In the genomic region with DNA sequence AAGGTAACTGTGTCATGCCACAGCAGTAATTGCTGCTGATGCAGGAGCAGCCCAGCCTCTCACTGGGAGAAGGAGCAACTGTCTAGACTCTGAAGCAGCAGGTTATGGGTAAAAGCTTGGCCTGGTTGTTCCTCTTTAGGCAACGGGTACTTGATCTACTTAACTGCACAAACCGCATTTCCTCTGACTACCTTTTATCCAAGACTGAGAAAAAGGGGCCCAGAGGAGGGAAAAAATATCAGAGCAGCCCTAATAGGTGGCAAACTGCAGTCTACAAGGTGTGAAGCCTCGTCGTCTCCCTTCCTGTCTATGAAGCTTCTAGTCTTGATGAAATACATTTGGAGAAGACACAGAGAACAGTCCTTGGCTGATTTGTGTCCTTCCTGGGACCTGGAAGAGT, we compare ENCODE assay signal across 7 mouse cellular contexts. TPM values are rescaled to one million over a fixed set of nuclear protein-coding genes. Genes with fewer than 3 reads are reported as not detected.
A peak's percentile ranks its signal among the peaks of the same experiment; 100 is the strongest.
DNase-seq lines count a peak whose midpoint lies in the region; ATAC-seq and TF ChIP-seq lines count a peak whose summit lies in the region.

No protein-coding gene starts in this region.

- H3K4me3 ChIP-seq in spleen, adult 2 months (ENCODE audit: extremely low read depth, insufficient read depth, insufficient read length) = peak overlapping the region; percentile 58
- peak overlapping the region; percentile 77 for H3K4me3 ChIP-seq in forebrain, embryonic 12.5 days (replicated peaks)
- H3K4me3 ChIP-seq in liver, embryonic 12.5 days = peak overlapping the region; percentile 74
- H3K4me3 ChIP-seq in stomach, postnatal 0 days (ENCODE audit: low read depth, low read length) = peak overlapping the region; percentile 70

- peak overlapping the region; percentile 84 for H3K27ac ChIP-seq in spleen, adult 2 months (ENCODE audit: insufficient read depth, low read length)
- H3K27ac ChIP-seq in forebrain, embryonic 12.5 days = peak overlapping the region; percentile 97
- H3K27ac ChIP-seq in liver, embryonic 12.5 days = peak overlapping the region; percentile 86
- H3K27ac ChIP-seq in stomach, postnatal 0 days (replicated peaks) = peak overlapping the region; percentile 96

- no peak for ATAC-seq in forebrain, embryonic 12.5 days (ENCODE audit: low FRiP score)
- ATAC-seq in liver, embryonic 12.5 days = no peak
- ATAC-seq in stomach, postnatal 0 days (ENCODE audit: low FRiP score, low TSS enrichment) = no peak

- peak overlapping the region; percentile 83 for H3K4me2 ChIP-seq in forebrain, embryonic 12.5 days
- H3K4me2 ChIP-seq in liver, embryonic 12.5 days = peak overlapping the region; percentile 91
- peak overlapping the region; percentile 81 for H3K4me2 ChIP-seq in stomach, postnatal 0 days (replicated peaks; ENCODE audit: low read depth)

- no peaks in the 10 kb centered on the region; the same call in 1 of the 2 replicates for H3K4me1 ChIP-seq in spleen, adult 2 months (ENCODE audit: control insufficient read depth, insufficient read depth, insufficient read length)
- H3K4me1 ChIP-seq in forebrain, embryonic 12.5 days = peaks cover 34% of the 10 kb centered on the region
- H3K4me1 ChIP-seq in liver, embryonic 12.5 days = peaks cover 29% of the 10 kb centered on the region
- peaks cover 6% of the 10 kb centered on the region; the same call in 1 of the 2 replicates for H3K4me1 ChIP-seq in stomach, postnatal 0 days (replicated peaks; ENCODE audit: control insufficient read depth, insufficient read depth)

- no peaks in the 10 kb centered on the region for H3K36me3 ChIP-seq in spleen, adult 2 months (ENCODE audit: control insufficient read depth, insufficient read depth, low read length)
- H3K36me3 ChIP-seq in forebrain, embryonic 12.5 days (replicated peaks) = peaks cover 11% of the 10 kb centered on the region
- H3K36me3 ChIP-seq in liver, embryonic 12.5 days = peaks cover 8% of the 10 kb centered on the region
- no peaks in the 10 kb centered on the region; the same call in 1 of the 2 replicates for H3K36me3 ChIP-seq in stomach, postnatal 0 days (ENCODE audit: control insufficient read depth, insufficient read depth, low read length)

- WGBS in spleen, adult 2 months = 40% methylated on average over 4 of the region's 4 CpGs
- 82% methylated on average over 4 of the region's 4 CpGs for WGBS in forebrain, embryonic 12.5 days
- 68% methylated on average over 4 of the region's 4 CpGs for WGBS in liver, embryonic 12.5 days (ENCODE audit: insufficient replicate concordance)
- WGBS in stomach, postnatal 0 days = 67% methylated on average over 4 of the region's 4 CpGs

- no peaks in the 10 kb centered on the region for H3K9me3 ChIP-seq in forebrain, embryonic 12.5 days
- no peaks in the 10 kb centered on the region for H3K9me3 ChIP-seq in liver, embryonic 12.5 days (replicated peaks)
- no peaks in the 10 kb centered on the region for H3K9me3 ChIP-seq in stomach, postnatal 0 days (ENCODE audit: control insufficient read depth, low read length)

- no peaks in the 10 kb centered on the region for H3K27me3 ChIP-seq in spleen, adult 2 months (ENCODE audit: control insufficient read depth, insufficient read depth, low read length)
- H3K27me3 ChIP-seq in forebrain, embryonic 12.5 days = peaks cover 5% of the 10 kb centered on the region; the same call in 1 of the 2 replicates
- H3K27me3 ChIP-seq in liver, embryonic 12.5 days (replicated peaks) = peaks cover 14% of the 10 kb centered on the region; the same call in 1 of the 2 replicates
- H3K27me3 ChIP-seq in stomach, postnatal 0 days (ENCODE audit: control insufficient read depth, insufficient read depth, low read length) = no peaks in the 10 kb centered on the region

- DNase-seq in spleen, adult 2 months (ENCODE audit: low read depth in 1 of 2, low spot score in 2 of 2) = no peak
- DNase-seq in spleen, postnatal 36 days (ENCODE audit: low spot score in 2 of 2) = no peak
- no peak for DNase-seq in stomach, postnatal 0 days (ENCODE audit: low spot score)
- DNase-seq in right cerebral cortex, postnatal 14 days = no peak
- DNase-seq in left cerebral cortex, adult 8-10 months (ENCODE audit: low spot score in 2 of 2) = no peak

- TF ChIP-seq EP300 in stomach, postnatal 0 days (optimal IDR thresholded peaks at IDR 0.05) = no peak

- no peak for TF ChIP-seq POLR2A in spleen, adult 2 months (IDR thresholded peaks at IDR 0.05; ENCODE audit: low read depth, low read length)

- TF ChIP-seq CTCF in spleen, adult 2 months (IDR thresholded peaks at IDR 0.05; ENCODE audit: extremely low read depth, insufficient read depth, insufficient read length, insufficient replicate concordance) = no peak
- no peak for TF ChIP-seq CTCF in stomach, postnatal 0 days (IDR thresholded peaks at IDR 0.05; ENCODE audit: low read depth)

- H3K9ac ChIP-seq in forebrain, embryonic 12.5 days = peak overlapping the region; percentile 82
- H3K9ac ChIP-seq in liver, embryonic 12.5 days = peak overlapping the region; percentile 77
- H3K9ac ChIP-seq in stomach, postnatal 0 days (ENCODE audit: low read length) = peak overlapping the region; percentile 71; the same call in 1 of the 2 replicates

RNA-seq across cellular contexts. Expression of gene Capn10, which starts 0.6 kb away (rescaled TPM):
- 14.3 and 18.9 TPM in 2 replicates for polyA plus RNA-seq in spleen, adult 2 months (2012; rRNA removed)
- polyA plus RNA-seq in forebrain, embryonic 12.5 days (2016; fragmentation: Nextera tagmentation; extraction: Ambion mirVana) = 52.0 and 52.9 TPM in 2 replicates
- 12.5 and 12.6 TPM in 2 replicates for polyA plus RNA-seq in liver, embryonic 12.5 days (2016; fragmentation: Nextera tagmentation; extraction: Ambion mirVana)
- polyA plus RNA-seq in stomach, postnatal 0 days (2015; fragmentation: Nextera tagmentation; extraction: Ambion mirVana) = 21.2 and 23.3 TPM in 2 replicates
- total RNA-seq in left cerebral cortex, adult 8-10 months (2022) = 10 to 100 TPM; 33.9 to 42.2 (median 37.4) TPM

RNA-seq across cellular contexts. Expression of gene Gpr35, which starts 17.1 kb away (rescaled TPM):
- polyA plus RNA-seq in spleen, adult 2 months (2012; rRNA removed) = 19.1 and 20.7 TPM in 2 replicates
- polyA plus RNA-seq in forebrain, embryonic 12.5 days (2016; fragmentation: Nextera tagmentation; extraction: Ambion mirVana) = 0.51 and 0.63 TPM in 2 replicates
- 0.36 and 0.51 TPM in 2 replicates for polyA plus RNA-seq in liver, embryonic 12.5 days (2016; fragmentation: Nextera tagmentation; extraction: Ambion mirVana)
- 3.7 and 4.1 TPM in 2 replicates for polyA plus RNA-seq in stomach, postnatal 0 days (2015; fragmentation: Nextera tagmentation; extraction: Ambion mirVana)
- under 1 TPM in 3 of 4 experiments, not detected in 1; 0.13 to 0.18 (median 0.14) TPM for total RNA-seq in left cerebral cortex, adult 8-10 months (2022)

RNA-seq across cellular contexts. Expression of gene Rnpepl1, which starts 23.0 kb away (rescaled TPM):
- polyA plus RNA-seq in spleen, adult 2 months (2012; rRNA removed) = 164 and 234 TPM in 2 replicates
- polyA plus RNA-seq in forebrain, embryonic 12.5 days (2016; fragmentation: Nextera tagmentation; extraction: Ambion mirVana) = 26.2 and 34.6 TPM in 2 replicates
- 22.1 and 22.3 TPM in 2 replicates for polyA plus RNA-seq in liver, embryonic 12.5 days (2016; fragmentation: Nextera tagmentation; extraction: Ambion mirVana)
- polyA plus RNA-seq in stomach, postnatal 0 days (2015; fragmentation: Nextera tagmentation; extraction: Ambion mirVana) = 36.7 and 42.7 TPM in 2 replicates
- total RNA-seq in left cerebral cortex, adult 8-10 months (2022) = 10 to 100 TPM; 34.8 to 42.8 (median 36.7) TPM

RNA-seq across cellular contexts. Expression of gene Dusp28, which starts 26.8 kb away (rescaled TPM):
- polyA plus RNA-seq in spleen, adult 2 months (2012; rRNA removed) = 12.7 and 23.3 TPM in 2 replicates
- polyA plus RNA-seq in forebrain, embryonic 12.5 days (2016; fragmentation: Nextera tagmentation; extraction: Ambion mirVana) = 14.1 and 15.1 TPM in 2 replicates
- polyA plus RNA-seq in liver, embryonic 12.5 days (2016; fragmentation: Nextera tagmentation; extraction: Ambion mirVana) = 7.2 and 7.7 TPM in 2 replicates
- polyA plus RNA-seq in stomach, postnatal 0 days (2015; fragmentation: Nextera tagmentation; extraction: Ambion mirVana) = 16.0 and 17.5 TPM in 2 replicates
- 10 to 100 TPM; 17.0 to 17.7 (median 17.2) TPM for total RNA-seq in left cerebral cortex, adult 8-10 months (2022)

RNA-seq across cellular contexts. Expression of gene Ankmy1, which starts 30.9 kb away (rescaled TPM):
- polyA plus RNA-seq in spleen, adult 2 months (2012; rRNA removed) = 0.18 and 0.19 TPM in 2 replicates
- 0.81 and 1.1 TPM in 2 replicates for polyA plus RNA-seq in forebrain, embryonic 12.5 days (2016; fragmentation: Nextera tagmentation; extraction: Ambion mirVana)
- 0.04 and 0.11 TPM in 2 replicates for polyA plus RNA-seq in liver, embryonic 12.5 days (2016; fragmentation: Nextera tagmentation; extraction: Ambion mirVana)
- 0.06 and 0.16 TPM in 2 replicates for polyA plus RNA-seq in stomach, postnatal 0 days (2015; fragmentation: Nextera tagmentation; extraction: Ambion mirVana)
- under 1 TPM; 0.19 to 0.65 (median 0.26) TPM for total RNA-seq in left cerebral cortex, adult 8-10 months (2022)
